Mouse (Mus musculus) liver, postnatal 0 days (tissue): Measurements from ENCODE around the gene Rpl28. TPM values are rescaled to one million over a fixed set of nuclear protein-coding genes. Genes with fewer than 3 reads are reported as not detected.
A peak's percentile ranks its signal among the peaks of the same experiment; 100 is the strongest.
"Not testable (repeated sequence)": the region's sequence is repeated elsewhere in the genome, so short reads cannot be mapped to it uniquely, and the experiment has no call there.

Experiments
- ATAC-seq: fragments of 200-750 bp; cut with Nextera tagmentation; 2 replicates; pipeline ENCODE4 v1.8.0; 2017; ENCODE audit warnings: mild to moderate bottlenecking, moderate library complexity
- DNase-seq: peaks from one replicate; pipeline ENCODE4 v3.0.0-alpha.2; 2016
- H3K27ac ChIP-seq: fragments of 300-500 bp; sonication (generic); 2 replicates; pipeline ENCODE4 v1.5.1; 2014; ENCODE audit warnings: antibody characterized with exemption, moderate library complexity, mild to moderate bottlenecking, low read depth
- H3K27me3 ChIP-seq: fragments of 300-500 bp; sonication (generic); 2 replicates; pipeline ENCODE4 v1.6.1; 2014; ENCODE audit warnings: low read length, control low read depth, mixed read lengths; ENCODE audit not compliant: insufficient read depth
- H3K36me3 ChIP-seq: fragments of 300-500 bp; sonication (generic); replicated peaks from 2 replicates; pipeline ENCODE4 v1.6.1; 2014; ENCODE audit warnings: mild to moderate bottlenecking, control low read depth, low read length, moderate library complexity, mixed read lengths; ENCODE audit not compliant: insufficient read depth
- H3K4me1 ChIP-seq: fragments of 300-500 bp; sonication (generic); 2 replicates; pipeline ENCODE4 v1.6.1; 2014; ENCODE audit warnings: antibody characterized with exemption, mild to moderate bottlenecking, control low read depth; ENCODE audit not compliant: insufficient read depth
- H3K4me2 ChIP-seq: fragments of 300-500 bp; sonication (generic); 2 replicates; pipeline ENCODE4 v1.6.1; 2014; ENCODE audit warnings: low read depth, mild to moderate bottlenecking, low read length, moderate library complexity, mixed read lengths
- H3K4me3 ChIP-seq: fragments of 300-500 bp; sonication (generic); 2 replicates; pipeline ENCODE4 v1.5.1; 2014; ENCODE audit warnings: low read depth, low read length
- H3K9ac ChIP-seq: fragments of 300-500 bp; sonication (generic); replicated peaks from 2 replicates; pipeline ENCODE4 v1.6.1; 2014; ENCODE audit warnings: mild to moderate bottlenecking, moderate library complexity
- H3K9me3 ChIP-seq: fragments of 300-500 bp; sonication (generic); 2 replicates; pipeline ENCODE4 v1.6.1; 2016; ENCODE audit warnings: mild to moderate bottlenecking, control low read depth, low read length, mixed read lengths
- CTCF ChIP-seq: sonication (generic); IDR thresholded peaks from 2 replicates; pipeline ENCODE4 v1.5.1; 2016; ENCODE audit warnings: antibody characterized with exemption, low read depth
- EP300 ChIP-seq: IDR thresholded peaks from 2 replicates; pipeline ENCODE4 v1.6.1; 2016; ENCODE audit warnings: antibody characterized with exemption, low read depth, mild to moderate bottlenecking
- WGBS: fragments of 180-500 bp; shearing (Covaris S2); extraction: QIAGEN DNeasy Blood & Tissue Kit; methylation state at CpG from one replicate; pipeline ENCODE4 v1.1.7; 2014; ENCODE audit not compliant: insufficient replicate concordance; 5-methylcytosine and 5-hydroxymethylcytosine counted together
- polyA plus RNA-seq: library from polyadenylated mRNA; unstranded; fragments of >200 nt; fragmentation: Nextera tagmentation; extraction: Ambion mirVana; gene quantifications from 2 replicates; pipeline ENCODE4 v1.2.1, GENCODE M21; 2015

Gene Rpl28
- polyA plus RNA-seq, 1 experiment from 2014 or later, result 280 TPM

DNA sequence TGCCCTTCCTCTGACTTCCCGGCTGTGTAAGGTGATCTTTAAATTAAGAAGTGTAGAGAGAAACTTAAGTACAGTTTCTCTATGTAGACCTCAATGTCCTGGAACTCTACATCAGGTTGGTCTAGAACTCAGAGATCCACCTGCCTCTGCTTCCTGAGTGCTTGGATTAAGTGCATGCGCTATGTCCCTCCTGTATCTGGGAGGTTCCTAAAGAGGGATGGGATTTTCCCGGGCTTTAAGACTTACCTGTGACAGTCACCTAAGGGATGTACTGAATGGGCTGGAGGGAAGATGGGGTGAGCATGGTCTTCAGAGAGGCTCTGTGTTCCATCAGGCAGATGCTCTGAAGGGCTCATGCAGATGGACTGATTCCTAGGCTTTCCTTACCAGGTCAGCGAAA, 1.0 kb downstream of the Rpl28 start:
- peaks cover 37% of the 10 kb centered on the region for H3K36me3 ChIP-seq
- TF ChIP-seq CTCF, result no peak
- no peak for TF ChIP-seq EP300
- DNase-seq, result no peak
- 26% methylated on average over 4 of the region's 4 CpGs for whole genome bisulfite sequencing
- no peak for ATAC-seq
- peak overlapping the region; percentile 93 for H3K27ac ChIP-seq
- H3K9me3 ChIP-seq, result no peaks in the 10 kb centered on the region
- peak overlapping the region; percentile 96 for H3K9ac ChIP-seq
- peaks cover 29% of the 10 kb centered on the region for H3K4me1 ChIP-seq
- H3K27me3 ChIP-seq, result no peaks in the 10 kb centered on the region
- H3K4me3 ChIP-seq, result peak overlapping the region; percentile 95
- H3K4me2 ChIP-seq, result peak overlapping the region; percentile 88

DNA sequence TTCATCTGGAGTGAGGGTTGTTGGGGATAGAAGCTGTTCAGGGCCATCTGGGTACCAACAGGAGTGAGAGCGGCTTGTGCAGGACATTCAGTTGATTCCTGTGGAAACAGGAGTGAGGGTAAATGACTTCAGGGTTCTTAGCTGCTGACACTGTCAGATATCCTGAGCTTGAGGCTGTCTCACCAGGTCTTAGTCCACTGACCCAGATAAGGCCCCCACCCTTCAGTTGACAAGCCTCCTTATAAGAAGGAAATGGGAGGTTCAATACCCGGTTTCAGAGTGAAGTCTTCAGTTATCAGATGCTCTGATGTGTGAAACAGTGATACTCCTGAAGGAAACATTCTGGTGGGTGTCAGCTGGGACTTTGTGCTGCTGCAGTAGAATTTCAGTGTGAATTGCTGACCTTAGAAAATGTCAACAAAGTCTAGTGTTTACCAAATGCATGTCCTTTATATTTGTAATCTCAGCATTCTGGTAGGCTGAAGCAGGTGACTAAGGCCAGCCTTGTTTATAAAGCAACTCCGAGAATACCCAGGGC, 2.0 kb downstream of the Rpl28 start:
- Histone ChIP-seq H3K27ac (peak overlapping the region; percentile 34; the same call in 1 of the 2 replicates), H3K36me3 (peaks cover 37% of the 10 kb centered on the region), H3K4me1 (peaks cover 26% of the 10 kb centered on the region), H3K9ac (peak overlapping the region; percentile 34; the same call in 1 of the 2 replicates), H3K9me3 (no peaks in the 10 kb centered on the region), H3K4me3 (peak overlapping the region; percentile 95; the same call in 1 of the 2 replicates), H3K27me3 (no peaks in the 10 kb centered on the region), H3K4me2 (peak overlapping the region; percentile 88)
- DNase-seq, result no peak
- no peak for TF ChIP-seq CTCF
- TF ChIP-seq EP300, result no peak
- 50% methylated on average over 3 of the region's 3 CpGs for WGBS
- ATAC-seq, result no peak

DNA sequence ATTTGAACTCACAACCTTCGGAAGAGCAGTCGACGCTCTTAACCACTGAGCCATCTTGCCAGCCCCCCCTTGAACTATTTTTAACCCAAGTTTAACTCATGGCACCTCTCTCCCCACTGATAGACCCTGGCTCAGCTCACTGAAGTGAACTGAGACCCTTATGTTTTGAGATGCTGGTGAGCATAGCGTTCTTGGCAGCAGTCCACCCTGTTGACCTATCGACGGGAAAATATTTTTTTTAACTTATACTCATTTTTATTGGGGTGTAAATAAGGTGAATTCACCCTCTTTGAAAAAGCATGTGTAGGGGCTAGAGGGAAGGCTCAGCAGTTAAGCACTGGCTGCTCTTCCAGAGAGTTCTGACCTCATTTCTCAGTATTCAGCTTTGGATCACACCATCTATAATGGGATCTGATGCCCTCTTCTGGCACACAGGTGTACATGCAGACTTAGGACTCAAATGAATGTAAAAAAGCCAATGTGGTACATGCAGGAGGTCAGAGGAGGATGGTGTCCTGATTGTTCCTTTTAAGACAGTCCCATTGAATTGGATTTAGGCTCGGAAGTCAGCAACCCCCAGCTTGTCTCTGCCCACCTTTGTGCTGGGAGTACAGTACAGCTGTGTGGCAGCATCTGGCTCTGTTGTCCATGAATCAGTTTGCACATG, 3.2 kb downstream of the Rpl28 start:
- H3K9me3 ChIP-seq, result no peaks in the 10 kb centered on the region
- H3K4me1 ChIP-seq, result peaks cover 21% of the 10 kb centered on the region
- peak; percentile 85 for TF ChIP-seq CTCF
- no peak for TF ChIP-seq EP300
- no peaks in the 10 kb centered on the region for H3K27me3 ChIP-seq
- 73% methylated on average over 7 of the region's 7 CpGs for WGBS
- ATAC-seq, result no peak
- no peak overlapping the region for H3K27ac ChIP-seq
- no peak overlapping the region for H3K4me2 ChIP-seq
- no peak overlapping the region for H3K4me3 ChIP-seq
- DNase-seq, result no peak
- H3K9ac ChIP-seq, result no peak overlapping the region
- peaks cover 37% of the 10 kb centered on the region for H3K36me3 ChIP-seq

DNA sequence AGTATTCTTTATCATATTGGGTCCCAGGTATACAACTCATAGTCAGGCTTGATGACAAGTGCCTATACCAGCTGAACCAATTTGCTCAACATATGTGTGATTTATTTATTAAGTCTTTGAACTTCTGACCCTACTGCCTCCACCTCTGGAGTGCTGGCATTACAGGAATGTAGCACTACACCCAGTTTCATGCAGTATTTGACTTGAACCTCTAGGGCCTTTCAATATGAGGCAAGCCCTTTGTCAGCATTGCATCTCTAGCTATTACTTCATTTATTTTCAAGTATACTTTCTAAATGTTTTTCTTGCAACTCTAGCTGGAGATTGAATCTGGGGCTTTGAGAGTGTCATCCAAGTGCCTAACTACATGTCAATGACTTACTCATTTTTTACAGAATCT, 9.6 kb downstream of the Rpl28 start:
- Histone ChIP-seq H3K4me2 (no peak overlapping the region), H3K27me3 (no peaks in the 10 kb centered on the region), H3K9me3 (no peaks in the 10 kb centered on the region), H3K27ac (no peak overlapping the region), H3K4me3 (no peak overlapping the region), H3K9ac (no peak overlapping the region), H3K4me1 (peaks cover 4% of the 10 kb centered on the region), H3K36me3 (peaks cover 33% of the 10 kb centered on the region)
- ATAC-seq, result no peak
- no peak for TF ChIP-seq CTCF
- no peak for DNase-seq

DNA sequence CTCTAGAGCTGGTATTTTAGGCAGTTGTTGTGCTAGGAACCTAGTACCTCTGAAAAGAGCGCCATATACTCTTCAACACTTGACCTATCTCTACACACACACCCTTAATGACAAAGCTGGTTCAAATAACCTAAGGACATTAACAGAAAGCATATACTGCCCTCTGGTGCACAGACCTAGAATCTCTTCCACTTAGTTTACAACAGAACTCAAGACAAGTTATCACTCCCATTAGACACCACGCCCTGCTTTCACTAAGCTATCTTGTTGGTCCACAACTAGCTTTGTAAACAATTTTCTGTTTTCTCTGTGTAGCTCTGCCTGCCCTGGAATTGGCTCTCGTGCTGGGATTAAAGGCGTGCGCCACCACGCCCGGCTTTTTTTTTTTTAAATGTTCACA, 14.0 kb downstream of the Rpl28 start:
- Histone ChIP-seq H3K36me3 (peaks cover 64% of the 10 kb centered on the region), H3K4me3 (no peak overlapping the region), H3K4me1 (peaks cover 27% of the 10 kb centered on the region), H3K27ac (peak overlapping the region; percentile 39; the same call in 1 of the 2 replicates), H3K4me2 (0 out of 2 replicates have a peak overlapping the region, but pooled peaks have one; percentile 9), H3K27me3 (no peaks in the 10 kb centered on the region), H3K9me3 (no peaks in the 10 kb centered on the region), H3K9ac (no peak overlapping the region)
- TF ChIP-seq CTCF (peak; percentile 82), EP300 (peak; percentile 67; the same call in 1 of the 2 replicates)
- WGBS, result 68% methylated on average over 7 of the region's 7 CpGs
- DNase-seq (peak; percentile 44), ATAC-seq (peak; percentile 83)

DNA sequence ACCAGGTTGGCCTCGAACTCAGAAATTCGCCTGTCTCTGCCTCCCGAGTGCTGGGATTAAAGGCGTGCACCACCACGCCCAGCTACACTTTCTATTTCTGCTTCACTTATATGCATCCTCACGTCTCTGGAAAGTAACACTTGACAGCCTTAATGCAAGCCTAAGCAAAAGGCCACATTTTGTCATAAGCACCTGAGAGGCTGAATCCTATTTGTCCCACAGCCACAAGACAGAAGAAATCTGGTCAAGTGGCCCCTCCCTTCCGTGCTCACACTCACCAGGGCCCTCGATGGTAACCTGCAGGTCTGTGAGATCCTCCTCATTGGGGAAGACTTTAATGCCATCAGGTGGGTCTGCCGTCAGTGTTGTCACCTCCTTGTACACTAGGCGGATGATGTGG, 18.5 kb downstream of the Rpl28 start:
- ATAC-seq, DNase-seq, H3K9me3 ChIP-seq, H3K27ac ChIP-seq, H3K27me3 ChIP-seq: not testable (repeated sequence)
- H3K4me1 ChIP-seq, result peaks cover 33% of the 10 kb centered on the region
- H3K4me3 ChIP-seq, result peak overlapping the region; percentile 97
- 21% methylated on average over 10 of the region's 10 CpGs for WGBS
- peak overlapping the region; percentile 70 for H3K4me2 ChIP-seq
- H3K9ac ChIP-seq, result peak overlapping the region; percentile 99
- H3K36me3 ChIP-seq, result peaks cover 46% of the 10 kb centered on the region
